Mouse (Mus musculus) heart, embryonic 11.5 days (tissue): ENCODE measurements at regions not wholly inside any gene's neighbourhood (a gene's known extent, or its start where the extent isn't known, plus 50 kb on each side); places are given as distances from the start of the nearest gene placed in this dataset.

ENCODE experiments used
- ATAC-seq: fragments of 200-750 bp; cut with Nextera tagmentation; replicated peaks from 2 replicates; pipeline ENCODE4 v1.8.0; 2017; ENCODE audit warnings: moderate library complexity; ENCODE audit not compliant: insufficient number of reproducible peaks, low FRiP score, low TSS enrichment
- H3K27ac ChIP-seq: fragments of 300-500 bp; sonication (generic); 2 replicates; pipeline ENCODE4 v1.5.1; 2014; ENCODE audit warnings: mild to moderate bottlenecking, low read depth, low read length
- H3K27me3 ChIP-seq: fragments of 300-500 bp; sonication (generic); 2 replicates; pipeline ENCODE4 v1.6.1; 2014; ENCODE audit warnings: mild to moderate bottlenecking, low read length, mixed read lengths; ENCODE audit not compliant: control insufficient read depth, insufficient read depth
- H3K36me3 ChIP-seq: fragments of 300-500 bp; sonication (generic); 2 replicates; pipeline ENCODE4 v1.6.1; 2014; ENCODE audit warnings: mild to moderate bottlenecking, low read length, moderate library complexity, mixed read lengths; ENCODE audit not compliant: control insufficient read depth, insufficient read depth
- H3K4me1 ChIP-seq: fragments of 300-500 bp; sonication (generic); 2 replicates; pipeline ENCODE4 v1.6.1; 2014; ENCODE audit warnings: low read length; ENCODE audit not compliant: control insufficient read depth, insufficient read depth
- H3K4me2 ChIP-seq: fragments of 300-500 bp; sonication (generic); 2 replicates; pipeline ENCODE4 v1.6.1; 2014; ENCODE audit warnings: mild to moderate bottlenecking, moderate library complexity
- H3K4me3 ChIP-seq: fragments of 300-500 bp; sonication (generic); 2 replicates; pipeline ENCODE4 v1.5.1; 2014; ENCODE audit warnings: low read depth, low read length
- H3K9ac ChIP-seq: fragments of 300-500 bp; sonication (generic); 2 replicates; pipeline ENCODE4 v1.6.1; 2014; ENCODE audit warnings: mild to moderate bottlenecking, low read depth, low read length, moderate library complexity
- H3K9me3 ChIP-seq: fragments of 300-500 bp; sonication (generic); replicated peaks from 2 replicates; pipeline ENCODE4 v1.6.1; 2016; ENCODE audit warnings: low read length; ENCODE audit not compliant: control insufficient read depth
- WGBS: fragments of 180-500 bp; shearing (Covaris S2); extraction: QIAGEN DNeasy Blood & Tissue Kit; methylation state at CpG from one replicate; pipeline ENCODE4 v1.1.7; 2014; ENCODE audit not compliant: insufficient replicate concordance; 5-methylcytosine and 5-hydroxymethylcytosine counted together

DNA sequence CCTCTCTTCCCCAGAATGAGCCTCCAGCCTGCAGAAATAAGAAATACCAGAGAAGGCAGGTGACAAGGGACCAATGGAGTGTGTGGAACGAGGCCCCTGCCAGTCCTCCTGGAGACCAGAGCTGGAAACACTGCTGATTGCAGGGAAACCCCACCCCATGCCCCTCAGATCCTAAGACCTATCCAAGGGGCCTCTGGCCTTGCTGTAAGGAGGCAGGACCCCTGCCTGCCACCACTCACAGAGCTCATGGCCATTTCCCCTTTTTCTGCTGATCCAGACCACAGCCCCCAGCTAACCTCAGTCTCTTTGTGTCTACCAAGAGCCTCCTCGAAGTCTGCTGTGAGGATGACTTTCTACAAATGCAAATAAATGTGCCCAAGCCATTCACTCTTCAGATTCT is 57.9 kb upstream of the Spred2 start:
- H3K4me3 ChIP-seq, result no peak overlapping the region
- H3K27ac ChIP-seq, result no peak overlapping the region
- no peaks in the 10 kb centered on the region for H3K9me3 ChIP-seq
- no peak overlapping the region for H3K9ac ChIP-seq
- H3K4me2 ChIP-seq, result no peak overlapping the region
- 39% methylated on average over 2 of the region's 2 CpGs for WGBS
- ATAC-seq, result no peak
- H3K4me1 ChIP-seq, result no peaks in the 10 kb centered on the region
- H3K36me3 ChIP-seq, result no peaks in the 10 kb centered on the region
- no peaks in the 10 kb centered on the region for H3K27me3 ChIP-seq

DNA sequence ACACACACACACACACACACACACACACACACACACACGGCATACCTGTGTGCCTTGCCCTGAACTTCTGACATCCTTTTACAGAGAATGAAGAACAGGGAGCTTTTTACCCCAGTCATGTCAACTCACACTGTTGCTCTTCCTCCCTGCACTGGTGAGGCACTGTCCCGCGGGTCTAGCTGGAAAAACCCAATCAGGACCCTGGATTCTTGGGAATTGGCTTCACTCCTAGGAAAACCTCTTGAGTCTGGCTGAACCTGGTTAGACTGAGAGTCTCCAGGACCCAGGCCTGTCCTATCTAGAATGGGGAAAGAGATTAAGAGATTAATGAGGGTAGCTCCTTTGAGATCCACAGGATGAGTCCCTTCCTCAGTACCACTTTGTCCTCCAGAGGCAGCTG is 54.5 kb upstream of the Spred2 start:
- Histone ChIP-seq H3K27ac (no peak overlapping the region), H3K4me3 (no peak overlapping the region), H3K36me3 (no peaks in the 10 kb centered on the region), H3K9me3 (no peaks in the 10 kb centered on the region), H3K27me3 (no peaks in the 10 kb centered on the region), H3K4me1 (no peaks in the 10 kb centered on the region), H3K4me2 (no peak overlapping the region), H3K9ac (no peak overlapping the region)
- ATAC-seq, result no peak
- 67% methylated on average over 3 of the region's 3 CpGs for WGBS

DNA sequence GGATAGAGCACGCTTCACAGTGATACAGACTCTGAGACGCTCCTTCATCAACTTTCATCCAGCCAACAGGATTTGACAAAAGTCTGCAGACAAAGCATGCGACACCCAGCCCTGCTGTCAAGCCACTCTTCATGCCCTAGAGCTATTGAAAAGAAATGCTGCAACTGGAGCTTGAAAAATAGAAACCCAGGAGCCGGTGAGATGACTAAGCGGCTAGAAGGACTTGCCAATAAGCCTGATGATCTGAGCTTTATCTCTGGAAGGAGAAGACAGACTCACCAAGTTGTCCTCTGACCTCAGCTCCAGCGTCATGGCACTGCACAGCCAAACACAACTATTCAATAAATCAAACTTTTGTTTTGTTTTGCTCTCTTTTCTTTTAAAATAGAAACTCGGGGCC is 54.0 kb upstream of the Spred2 start:
- WGBS, result 72% methylated on average over 7 of the region's 7 CpGs
- Histone ChIP-seq H3K27ac (no peak overlapping the region), H3K9ac (no peak overlapping the region), H3K4me2 (no peak overlapping the region), H3K27me3 (no peaks in the 10 kb centered on the region), H3K36me3 (no peaks in the 10 kb centered on the region), H3K4me1 (no peaks in the 10 kb centered on the region), H3K4me3 (no peak overlapping the region), H3K9me3 (no peaks in the 10 kb centered on the region)
- no peak for ATAC-seq

DNA sequence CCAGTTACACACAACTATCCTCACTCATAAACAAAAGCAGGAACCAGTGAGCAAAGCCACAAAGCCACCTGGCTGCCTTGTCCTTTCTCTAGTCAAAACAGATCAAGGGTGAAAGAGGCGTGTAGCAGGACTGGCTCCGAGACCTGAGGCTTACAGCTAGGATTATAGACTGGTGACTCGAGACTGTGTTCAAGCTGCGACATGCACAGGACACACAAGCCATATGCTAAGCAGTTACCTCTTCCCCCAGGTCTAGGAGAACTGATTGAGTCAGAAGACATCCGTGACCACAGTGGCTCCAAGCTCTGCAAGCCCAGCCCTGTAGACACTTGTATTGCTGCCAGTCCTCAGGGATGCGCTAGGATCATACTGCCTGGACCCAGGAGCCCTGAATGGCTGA is 50.4 kb upstream of the Spred2 start:
- Histone ChIP-seq H3K4me3 (no peak overlapping the region), H3K9ac (no peak overlapping the region), H3K4me1 (no peaks in the 10 kb centered on the region), H3K36me3 (no peaks in the 10 kb centered on the region), H3K27me3 (no peaks in the 10 kb centered on the region), H3K27ac (no peak overlapping the region), H3K4me2 (no peak overlapping the region), H3K9me3 (no peaks in the 10 kb centered on the region)
- 84% methylated on average over 6 of the region's 6 CpGs for WGBS
- ATAC-seq, result no peak
